Mouse (Mus musculus): ENCODE measurements around the gene Trim24.
"Not testable (repeated sequence)": the region's sequence is repeated elsewhere in the genome, so short reads cannot be mapped to it uniquely, and the experiment has no call there.

Gene Trim24

GRCm38 (mm10) chr6:37870245-37871136, at the start of gene Trim24:
Trim24 (plus strand) TSS chr6:37870811.
- DNase-seq: peak; percentile 94

- DNase-seq: no peak
These were observed 49.0 kb upstream of the Trim24 start for GRCm38 (mm10) chr6:37821531-37822051.

- DNase-seq: no peak
These were observed 48.2 kb upstream of the Trim24 start for GRCm38 (mm10) chr6:37822390-37822789.

- no peak for DNase-seq
These were observed 46.9 kb upstream of the Trim24 start for GRCm38 (mm10) chr6:37823731-37824130.

- not testable (repeated sequence) for DNase-seq
These were observed 45.1 kb upstream of the Trim24 start for GRCm38 (mm10) chr6:37825331-37826115.

- DNase-seq: no peak
These were observed 41.7 kb upstream of the Trim24 start for GRCm38 (mm10) chr6:37828955-37829354.

GRCm38 (mm10) chr6:37829631-37830030, 41.0 kb upstream of the Trim24 start:
- no peak for DNase-seq

GRCm38 (mm10) chr6:37833691-37834090, 36.9 kb upstream of the Trim24 start:
- no peak for DNase-seq

GRCm38 (mm10) chr6:37836951-37837565, 33.6 kb upstream of the Trim24 start:
- DNase-seq: not testable (repeated sequence)

GRCm38 (mm10) chr6:37842779-37843605, 27.6 kb upstream of the Trim24 start:
- no peak for DNase-seq

- no peak for DNase-seq
These were observed 26.9 kb upstream of the Trim24 start for GRCm38 (mm10) chr6:37843647-37844273.

GRCm38 (mm10) chr6:37844947-37845346, 25.7 kb upstream of the Trim24 start:
- not testable (repeated sequence) for DNase-seq

- not testable (repeated sequence) for DNase-seq
These were observed 23.1 kb upstream of the Trim24 start for GRCm38 (mm10) chr6:37847531-37847930.

GRCm38 (mm10) chr6:37851352-37851751, 19.3 kb upstream of the Trim24 start:
- DNase-seq: no peak

GRCm38 (mm10) chr6:37853289-37853688, 17.3 kb upstream of the Trim24 start:
- DNase-seq: no peak

- DNase-seq: no peak
These were observed 15.2 kb upstream of the Trim24 start for GRCm38 (mm10) chr6:37855384-37855783.

- DNase-seq: not testable (repeated sequence)
These were observed 14.3 kb upstream of the Trim24 start for GRCm38 (mm10) chr6:37856300-37856699.

- no peak for DNase-seq
These were observed 13.3 kb upstream of the Trim24 start for GRCm38 (mm10) chr6:37857196-37857874.

GRCm38 (mm10) chr6:37858126-37858525, 12.5 kb upstream of the Trim24 start:
- DNase-seq: no peak

- DNase-seq: no peak
These were observed 7.7 kb upstream of the Trim24 start for GRCm38 (mm10) chr6:37862893-37863292.
